Comparison of ENCODE assay signal across 8 mouse cellular contexts in the genomic region with DNA sequence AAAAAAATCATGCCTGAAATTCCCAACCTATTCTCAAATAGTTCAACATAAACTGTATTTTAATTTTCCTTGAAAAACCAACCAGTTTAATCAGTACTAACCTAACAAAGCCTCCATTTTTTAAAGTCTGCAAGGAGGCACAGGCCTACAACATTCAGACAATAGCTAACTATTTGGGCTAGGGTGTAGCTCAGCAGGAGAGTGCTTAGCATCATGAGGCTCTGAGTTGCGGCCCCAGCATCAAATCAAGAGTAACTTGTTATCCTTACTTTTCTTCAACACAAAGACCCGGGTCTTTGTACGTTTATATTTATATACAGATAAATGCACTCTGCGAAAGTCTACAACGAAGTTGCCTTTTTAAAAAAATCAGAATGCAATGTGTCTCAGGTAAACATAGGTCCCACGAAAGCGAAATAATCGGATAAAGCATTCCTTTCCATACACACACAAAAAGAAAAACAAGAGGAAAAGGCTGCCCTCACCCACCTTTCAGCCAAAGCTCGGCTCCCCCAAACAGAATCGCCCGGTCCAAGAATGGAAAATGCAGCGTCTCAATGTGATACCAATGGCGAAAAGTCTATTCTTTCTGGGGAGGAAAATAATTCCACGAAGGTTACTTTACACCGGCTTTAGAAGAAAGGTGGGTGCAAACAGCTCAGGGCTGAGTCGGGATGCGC. TPM values are rescaled to one million over a fixed set of nuclear protein-coding genes. Genes with fewer than 3 reads are reported as not detected.
DNase-seq lines count a peak whose midpoint lies in the region; ATAC-seq and TF ChIP-seq lines count a peak whose summit lies in the region.

No protein-coding gene starts in this region.

- peak overlapping the region; percentile 92 for H3K9ac ChIP-seq in intestine, postnatal 0 days (ENCODE audit: low read depth, low read length)
- peak overlapping the region; percentile 91 for H3K9ac ChIP-seq in neural tube, embryonic 15.5 days (replicated peaks)

- under 1% methylated on average over 17 of the region's 17 CpGs for WGBS in heart, embryonic 10.5 days
- under 1% methylated on average over 17 of the region's 17 CpGs for WGBS in intestine, postnatal 0 days
- WGBS in neural tube, embryonic 15.5 days, result 0% methylated on average over 17 of the region's 17 CpGs

- peak overlapping the region; percentile 96 for H3K27ac ChIP-seq in heart, embryonic 10.5 days
- H3K27ac ChIP-seq in intestine, postnatal 0 days (ENCODE audit: low read depth, low read length), result peak overlapping the region; percentile 94
- peak overlapping the region; percentile 98 for H3K27ac ChIP-seq in neural tube, embryonic 15.5 days (replicated peaks)

- DNase-seq in heart, embryonic 10.5 days (ENCODE audit: low spot score), result no peak
- DNase-seq in heart, postnatal 25 days (ENCODE audit: low spot score), result no peak
- DNase-seq in embryo, embryonic 11 days, result peak; percentile 60
- DNase-seq in left cerebral cortex, postnatal 14 days (ENCODE audit: low spot score in 2 of 2), result no peak
- no peak for DNase-seq in layer of hippocampus, postnatal 25 days (ENCODE audit: extremely low spot score in 1 of 2, low spot score in 1 of 2)

- peaks cover 49% of the 10 kb centered on the region for H3K79me3 ChIP-seq in C2C12 (ENCODE audit: low read depth)

- H3K27me3 ChIP-seq in heart, embryonic 10.5 days (ENCODE audit: insufficient read depth, poor library complexity, severe bottlenecking), result no peaks in the 10 kb centered on the region
- H3K27me3 ChIP-seq in C2C12 (ENCODE audit: control insufficient read depth, insufficient read depth, insufficient read length), result no peaks in the 10 kb centered on the region
- H3K27me3 ChIP-seq in intestine, postnatal 0 days (replicated peaks; ENCODE audit: control insufficient read depth, insufficient read depth, low read length), result no peaks in the 10 kb centered on the region
- no peaks in the 10 kb centered on the region for H3K27me3 ChIP-seq in neural tube, embryonic 15.5 days (replicated peaks)

- no peak for TF ChIP-seq CTCF in C2C12 (IDR thresholded peaks at IDR 0.05; ENCODE audit: control insufficient read depth, insufficient read depth, insufficient read length)
- no peak for TF ChIP-seq CTCF in intestine, postnatal 0 days (IDR thresholded peaks at IDR 0.05; ENCODE audit: low read depth)

- peaks cover 16% of the 10 kb centered on the region for H3K4me1 ChIP-seq in heart, embryonic 10.5 days
- 0 out of 2 replicates have a peak, but pooled peaks cover 3% of the 10 kb centered on the region for H3K4me1 ChIP-seq in intestine, postnatal 0 days (replicated peaks; ENCODE audit: control insufficient read depth, insufficient read depth, low read length)
- peaks cover 36% of the 10 kb centered on the region for H3K4me1 ChIP-seq in neural tube, embryonic 15.5 days

- peak overlapping the region; percentile 69 for H3K4me2 ChIP-seq in intestine, postnatal 0 days (replicated peaks; ENCODE audit: low read depth)
- H3K4me2 ChIP-seq in neural tube, embryonic 15.5 days, result peak overlapping the region; percentile 81

- peak overlapping the region; percentile 69 for H3ac ChIP-seq in C2C12 (ENCODE audit: control insufficient read depth, insufficient read length, low read depth)

- intact Hi-C loops in heart, postnatal 25 days (cut with DNase I), result loop anchor here (2.0 kb wide), 1 partner anchor 28 kb away; a partner anchor contains a TSS
- intact Hi-C loops in left cerebral cortex, postnatal 14 days (cut with DNase I), result no loop called here

- H3K9me3 ChIP-seq in heart, embryonic 10.5 days, result no peaks in the 10 kb centered on the region
- H3K9me3 ChIP-seq in intestine, postnatal 0 days (ENCODE audit: control insufficient read depth), result no peaks in the 10 kb centered on the region
- H3K9me3 ChIP-seq in neural tube, embryonic 15.5 days (replicated peaks), result no peaks in the 10 kb centered on the region

- H3K4me3 ChIP-seq in heart, embryonic 10.5 days, result peak overlapping the region; percentile 84
- peak overlapping the region; percentile 56 for H3K4me3 ChIP-seq in C2C12 (ENCODE audit: insufficient read depth, poor library complexity, severe bottlenecking)
- peak overlapping the region; percentile 89 for H3K4me3 ChIP-seq in intestine, postnatal 0 days (ENCODE audit: low read depth, low read length)
- H3K4me3 ChIP-seq in neural tube, embryonic 15.5 days (replicated peaks), result peak overlapping the region; percentile 85

- ATAC-seq in intestine, postnatal 0 days, result no peak; the same call in 1 of the 2 replicates
- ATAC-seq in neural tube, embryonic 15.5 days (ENCODE audit: low FRiP score), result no peak

- H3K36me3 ChIP-seq in heart, embryonic 10.5 days, result peaks cover 27% of the 10 kb centered on the region
- peaks cover 32% of the 10 kb centered on the region for H3K36me3 ChIP-seq in C2C12 (ENCODE audit: control insufficient read depth, insufficient read depth)
- peaks cover 1% of the 10 kb centered on the region; the same call in 1 of the 2 replicates for H3K36me3 ChIP-seq in intestine, postnatal 0 days (ENCODE audit: control insufficient read depth, insufficient read depth)
- peaks cover 5% of the 10 kb centered on the region for H3K36me3 ChIP-seq in neural tube, embryonic 15.5 days

- H3K79me2 ChIP-seq in C2C12 (ENCODE audit: control insufficient read depth, insufficient read depth), result peaks cover 56% of the 10 kb centered on the region

TF ChIP-seq in C2C12, 6 proteins besides CTCF, POLR2A, EP300 and RAD21:
- no peak for TF ChIP-seq FOSL1 (IDR thresholded peaks at IDR 0.05; ENCODE audit: insufficient read depth, low read length, poor library complexity, severe bottlenecking)
- no peak for TF ChIP-seq MYOG (IDR thresholded peaks at IDR 0.05; ENCODE audit: control insufficient read depth, extremely low read depth, insufficient read length)
- no peak for TF ChIP-seq MYOD1 (IDR thresholded peaks at IDR 0.05; ENCODE audit: control insufficient read depth, insufficient read length, low read depth)
- TF ChIP-seq USF1 (IDR thresholded peaks at IDR 0.05; ENCODE audit: low read depth), result no peak
- no peak for TF ChIP-seq MAX (IDR thresholded peaks at IDR 0.05)

RNA-seq across cellular contexts. Expression of a gene that starts 0.5 kb away (rescaled TPM):
- 54.9 and 75.9 TPM in 2 replicates for polyA plus RNA-seq in heart, embryonic 10.5 days (2016; fragmentation: Nextera tagmentation; extraction: Ambion mirVana)
- 10 to 100 TPM; 22.2 to 29.9 TPM for total RNA-seq in heart, postnatal 25 days (2021)
- polyA plus RNA-seq in C2C12 (2012; fragmentation: generic; extraction: Trizol), result 7.5 TPM
- polyA plus RNA-seq in intestine, postnatal 0 days (2015; fragmentation: Nextera tagmentation; extraction: Ambion mirVana), result 17.5 and 22.1 TPM in 2 replicates
- 82.9 and 91.7 TPM in 2 replicates for polyA plus RNA-seq in neural tube, embryonic 15.5 days (2015; fragmentation: Nextera tagmentation; extraction: Ambion mirVana)
- 10 to 100 TPM; 46.3 to 46.6 TPM for total RNA-seq in left cerebral cortex, postnatal 14 days (2021)
- total RNA-seq in layer of hippocampus, postnatal 25 days (2021), result 10 to 100 TPM; 40.7 to 48.8 TPM

RNA-seq across cellular contexts. Expression of a gene that starts 28.1 kb away (rescaled TPM):
- polyA plus RNA-seq in heart, embryonic 10.5 days (2016; fragmentation: Nextera tagmentation; extraction: Ambion mirVana), result 13.9 and 15.7 TPM in 2 replicates
- total RNA-seq in heart, postnatal 25 days (2021), result 10 to 100 TPM; 10.6 to 12.2 TPM
- 5.1 TPM for polyA plus RNA-seq in C2C12 (2012; fragmentation: generic; extraction: Trizol)
- 8.5 and 9.4 TPM in 2 replicates for polyA plus RNA-seq in intestine, postnatal 0 days (2015; fragmentation: Nextera tagmentation; extraction: Ambion mirVana)
- polyA plus RNA-seq in neural tube, embryonic 15.5 days (2015; fragmentation: Nextera tagmentation; extraction: Ambion mirVana), result 30.3 and 32.7 TPM in 2 replicates
- 10 to 100 TPM; 29.2 to 29.5 TPM for total RNA-seq in left cerebral cortex, postnatal 14 days (2021)
- total RNA-seq in layer of hippocampus, postnatal 25 days (2021), result 10 to 100 TPM; 25.5 to 32.8 TPM
